Mouse (Mus musculus) lung, postnatal 0 days (tissue): Measurements from ENCODE around the gene Agbl1.

Experiments
- CTCF ChIP-seq: IDR thresholded peaks from 2 replicates; pipeline ENCODE4 v1.5.1; 2016; ENCODE audit warnings: antibody characterized with exemption, mild to moderate bottlenecking
- EP300 ChIP-seq: IDR thresholded peaks from 2 replicates; pipeline ENCODE4 v1.6.1; 2016; ENCODE audit warnings: antibody characterized with exemption, mild to moderate bottlenecking, control low read depth

DNA sequence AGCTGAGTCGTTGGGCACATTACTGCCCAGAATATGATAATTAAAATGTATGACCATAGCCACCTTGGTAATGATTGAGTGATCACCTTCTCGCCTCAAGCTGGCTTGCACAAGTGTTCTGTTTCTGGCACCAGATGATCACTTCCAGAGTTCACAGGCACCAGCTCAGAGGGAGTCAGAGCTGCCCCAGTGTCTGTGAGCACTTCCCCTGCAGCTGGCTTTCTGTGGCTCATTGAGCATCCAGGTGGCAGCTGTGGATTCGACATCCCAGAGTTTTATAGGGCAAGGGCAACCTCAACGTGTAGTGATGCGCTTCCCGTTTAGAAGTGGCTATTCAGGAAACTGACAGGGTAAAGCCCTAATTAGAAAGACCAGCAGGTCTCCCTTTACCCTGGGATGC is 244.5 kb downstream of the Agbl1 start:
- TF ChIP-seq CTCF (no peak), EP300 (no peak)
